Mouse (Mus musculus) liver, postnatal 0 days (tissue): Measurements from ENCODE around the gene Phb. TPM values are rescaled to one million over a fixed set of nuclear protein-coding genes. Genes with fewer than 3 reads are reported as not detected.

ENCODE experiments used
- ATAC-seq: fragments of 200-750 bp; cut with Nextera tagmentation; 2 replicates; pipeline ENCODE4 v1.8.0; 2017; ENCODE audit warnings: mild to moderate bottlenecking, moderate library complexity
- DNase-seq: peaks from one replicate; pipeline ENCODE4 v3.0.0-alpha.2; 2016
- H3K27ac ChIP-seq: fragments of 300-500 bp; sonication (generic); 2 replicates; pipeline ENCODE4 v1.5.1; 2014; ENCODE audit warnings: antibody characterized with exemption, moderate library complexity, mild to moderate bottlenecking, low read depth
- H3K27me3 ChIP-seq: fragments of 300-500 bp; sonication (generic); 2 replicates; pipeline ENCODE4 v1.6.1; 2014; ENCODE audit warnings: low read length, control low read depth, mixed read lengths; ENCODE audit not compliant: insufficient read depth
- H3K36me3 ChIP-seq: fragments of 300-500 bp; sonication (generic); replicated peaks from 2 replicates; pipeline ENCODE4 v1.6.1; 2014; ENCODE audit warnings: mild to moderate bottlenecking, control low read depth, low read length, moderate library complexity, mixed read lengths; ENCODE audit not compliant: insufficient read depth
- H3K4me1 ChIP-seq: fragments of 300-500 bp; sonication (generic); 2 replicates; pipeline ENCODE4 v1.6.1; 2014; ENCODE audit warnings: antibody characterized with exemption, mild to moderate bottlenecking, control low read depth; ENCODE audit not compliant: insufficient read depth
- H3K4me2 ChIP-seq: fragments of 300-500 bp; sonication (generic); 2 replicates; pipeline ENCODE4 v1.6.1; 2014; ENCODE audit warnings: low read depth, mild to moderate bottlenecking, low read length, moderate library complexity, mixed read lengths
- H3K4me3 ChIP-seq: fragments of 300-500 bp; sonication (generic); 2 replicates; pipeline ENCODE4 v1.5.1; 2014; ENCODE audit warnings: low read depth, low read length
- H3K9ac ChIP-seq: fragments of 300-500 bp; sonication (generic); replicated peaks from 2 replicates; pipeline ENCODE4 v1.6.1; 2014; ENCODE audit warnings: mild to moderate bottlenecking, moderate library complexity
- H3K9me3 ChIP-seq: fragments of 300-500 bp; sonication (generic); 2 replicates; pipeline ENCODE4 v1.6.1; 2016; ENCODE audit warnings: mild to moderate bottlenecking, control low read depth, low read length, mixed read lengths
- CTCF ChIP-seq: sonication (generic); IDR thresholded peaks from 2 replicates; pipeline ENCODE4 v1.5.1; 2016; ENCODE audit warnings: antibody characterized with exemption, low read depth
- EP300 ChIP-seq: IDR thresholded peaks from 2 replicates; pipeline ENCODE4 v1.6.1; 2016; ENCODE audit warnings: antibody characterized with exemption, low read depth, mild to moderate bottlenecking
- WGBS: fragments of 180-500 bp; shearing (Covaris S2); extraction: QIAGEN DNeasy Blood & Tissue Kit; methylation state at CpG from one replicate; pipeline ENCODE4 v1.1.7; 2014; ENCODE audit not compliant: insufficient replicate concordance; 5-methylcytosine and 5-hydroxymethylcytosine counted together
- polyA plus RNA-seq: library from polyadenylated mRNA; unstranded; fragments of >200 nt; fragmentation: Nextera tagmentation; extraction: Ambion mirVana; gene quantifications from 2 replicates; pipeline ENCODE4 v1.2.1, GENCODE M21; 2015

The Phb gene
- polyA plus RNA-seq, 1 experiment from 2014 or later: 236 TPM

GRCm38 (mm10) chr11:95622426-95622825 lies 44.3 kb upstream of the Phb start:
- 59% methylated on average over 8 of the region's 8 CpGs for WGBS
- Histone ChIP-seq H3K4me1 (no peaks in the 10 kb centered on the region), H3K4me3 (no peak overlapping the region), H3K9ac (no peak overlapping the region), H3K9me3 (no peaks in the 10 kb centered on the region), H3K27me3 (peaks cover 2% of the 10 kb centered on the region; the same call in 1 of the 2 replicates), H3K36me3 (no peaks in the 10 kb centered on the region), H3K27ac (no peak overlapping the region), H3K4me2 (no peak overlapping the region)
- ATAC-seq: no peak
- DNase-seq: no peak
- no peak for TF ChIP-seq CTCF
- TF ChIP-seq EP300: no peak

GRCm38 (mm10) chr11:95630558-95630957 lies 36.2 kb upstream of the Phb start:
- ATAC-seq (no peak), DNase-seq (no peak)
- H3K4me3 ChIP-seq: no peak overlapping the region
- H3K36me3 ChIP-seq: no peaks in the 10 kb centered on the region
- H3K4me1 ChIP-seq: no peaks in the 10 kb centered on the region
- WGBS: 74% methylated on average over 6 of the region's 6 CpGs
- no peak overlapping the region for H3K9ac ChIP-seq
- H3K27me3 ChIP-seq: peaks cover 6% of the 10 kb centered on the region; the same call in 1 of the 2 replicates
- H3K27ac ChIP-seq: no peak overlapping the region
- no peak overlapping the region for H3K4me2 ChIP-seq
- TF ChIP-seq EP300: no peak
- no peak for TF ChIP-seq CTCF
- H3K9me3 ChIP-seq: no peaks in the 10 kb centered on the region

- Histone ChIP-seq H3K36me3 (no peaks in the 10 kb centered on the region), H3K9ac (no peak overlapping the region), H3K4me3 (no peak overlapping the region), H3K27ac (no peak overlapping the region), H3K27me3 (peaks cover 6% of the 10 kb centered on the region; the same call in 1 of the 2 replicates), H3K4me2 (no peak overlapping the region), H3K4me1 (no peaks in the 10 kb centered on the region), H3K9me3 (no peaks in the 10 kb centered on the region)
- DNase-seq (no peak), ATAC-seq (no peak)
- TF ChIP-seq CTCF: no peak
- TF ChIP-seq EP300: no peak
- 74% methylated on average over 4 of the region's 4 CpGs for WGBS
Measured at GRCm38 (mm10) chr11:95631301-95631700, 35.5 kb upstream of the Phb start.

GRCm38 (mm10) chr11:95632474-95632873 lies 34.3 kb upstream of the Phb start:
- no peak for ATAC-seq
- Histone ChIP-seq H3K4me1 (no peaks in the 10 kb centered on the region), H3K9me3 (no peaks in the 10 kb centered on the region), H3K27ac (no peak overlapping the region), H3K36me3 (no peaks in the 10 kb centered on the region), H3K27me3 (peaks cover 3% of the 10 kb centered on the region; the same call in 1 of the 2 replicates), H3K4me3 (no peak overlapping the region), H3K4me2 (no peak overlapping the region), H3K9ac (no peak overlapping the region)
- no peak for TF ChIP-seq CTCF
- TF ChIP-seq EP300: no peak
- 80% methylated on average over 6 of the region's 6 CpGs for WGBS
- DNase-seq: no peak

- H3K36me3 ChIP-seq: no peaks in the 10 kb centered on the region
- H3K9me3 ChIP-seq: no peaks in the 10 kb centered on the region
- no peak for ATAC-seq
- DNase-seq: no peak
- no peaks in the 10 kb centered on the region for H3K4me1 ChIP-seq
- TF ChIP-seq EP300 (no peak), CTCF (no peak)
- H3K9ac ChIP-seq: no peak overlapping the region
- WGBS: 66% methylated on average over 2 of the region's 2 CpGs
- H3K27me3 ChIP-seq: 0 out of 2 replicates have a peak, but pooled peaks cover 3% of the 10 kb centered on the region
- no peak overlapping the region for H3K4me2 ChIP-seq
- H3K27ac ChIP-seq: no peak overlapping the region
- no peak overlapping the region for H3K4me3 ChIP-seq
Measured at GRCm38 (mm10) chr11:95633512-95634000, 33.2 kb upstream of the Phb start.

GRCm38 (mm10) chr11:95635030-95635429 lies 31.7 kb upstream of the Phb start:
- no peak overlapping the region for H3K9ac ChIP-seq
- H3K4me1 ChIP-seq: no peaks in the 10 kb centered on the region
- DNase-seq (no peak), ATAC-seq (no peak)
- no peaks in the 10 kb centered on the region for H3K9me3 ChIP-seq
- 10% methylated on average over 2 of the region's 2 CpGs for WGBS
- H3K36me3 ChIP-seq: no peaks in the 10 kb centered on the region
- H3K27me3 ChIP-seq: no peaks in the 10 kb centered on the region
- H3K27ac ChIP-seq: no peak overlapping the region
- H3K4me3 ChIP-seq: no peak overlapping the region
- TF ChIP-seq CTCF: no peak
- no peak for TF ChIP-seq EP300
- H3K4me2 ChIP-seq: no peak overlapping the region

GRCm38 (mm10) chr11:95640751-95641150 lies 26.0 kb upstream of the Phb start:
- 52% methylated on average over 2 of the region's 2 CpGs for WGBS

More at GRCm38 (mm10) chr11:95640751-95641150, 26.0 kb upstream of the Phb start:
- Histone ChIP-seq H3K9ac (no peak overlapping the region), H3K4me3 (no peak overlapping the region), H3K36me3 (no peaks in the 10 kb centered on the region), H3K27me3 (peaks cover 35% of the 10 kb centered on the region), H3K27ac (no peak overlapping the region), H3K9me3 (no peaks in the 10 kb centered on the region), H3K4me1 (no peaks in the 10 kb centered on the region), H3K4me2 (no peak overlapping the region)
- ATAC-seq (no peak), DNase-seq (no peak)
- TF ChIP-seq CTCF (no peak), EP300 (no peak)
